Mouse (Mus musculus): ENCODE measurements around the gene Ccdc106.

DNA sequence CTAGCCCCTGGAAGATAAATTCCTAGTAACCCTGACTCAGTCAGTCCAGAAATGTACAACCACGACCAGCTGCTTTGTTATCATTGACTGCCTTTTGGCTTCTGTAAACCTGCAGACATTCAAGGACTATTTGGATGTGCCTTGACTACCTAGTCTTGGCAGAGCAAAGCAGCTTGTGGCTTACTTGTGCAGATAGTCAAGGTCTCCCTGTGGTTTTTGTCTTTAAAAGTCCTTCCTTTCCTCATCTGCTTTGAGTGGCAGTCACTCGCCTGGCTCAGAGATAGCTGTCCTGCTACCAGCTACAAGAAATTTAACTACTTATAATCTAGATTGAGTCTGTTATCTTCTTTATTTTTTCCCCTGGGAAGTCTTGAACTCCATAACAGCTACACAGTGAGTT lies 24.6 kb downstream of the Ccdc106 start:
- TF ChIP-seq CTCF (IDR thresholded peaks at IDR 0.05; ENCODE audit: low read depth, low read length) (no peak), POLR2A (IDR thresholded peaks at IDR 0.05; ENCODE audit: extremely low read depth, insufficient read depth, low read length) (no peak)
